Mouse (Mus musculus): ENCODE measurements around the gene Tmem190.

Tmem190 gene

DNA sequence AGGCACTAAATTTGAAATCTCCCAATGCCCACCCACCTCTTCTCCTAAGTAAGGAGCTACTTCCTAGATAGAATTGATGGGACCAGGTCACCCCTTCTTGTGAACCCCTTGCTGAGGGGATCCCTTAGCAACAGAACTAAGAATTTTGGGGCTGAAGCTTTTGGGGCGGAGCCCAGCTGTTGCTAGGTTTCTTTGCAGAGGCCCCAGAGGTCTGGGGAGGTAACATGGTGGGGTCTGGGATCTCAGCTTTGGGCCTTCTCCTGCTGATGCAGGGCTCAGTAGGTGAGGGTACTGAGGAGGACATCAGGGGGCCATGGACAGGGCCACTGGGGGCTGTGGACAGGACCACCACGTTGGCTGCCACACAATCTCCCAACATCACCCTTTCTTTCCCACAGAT lies at the start of gene Tmem190, which contains the start of gene Il11:
Tmem190 (plus strand) TSS at position 179 of the 400 bp plus-strand sequence.
Il11 (minus strand) TSS at position 101 of the 400 bp plus-strand sequence.
- no peak for DNase-seq (ENCODE audit: extremely low read depth, low read depth, low spot score)

DNA sequence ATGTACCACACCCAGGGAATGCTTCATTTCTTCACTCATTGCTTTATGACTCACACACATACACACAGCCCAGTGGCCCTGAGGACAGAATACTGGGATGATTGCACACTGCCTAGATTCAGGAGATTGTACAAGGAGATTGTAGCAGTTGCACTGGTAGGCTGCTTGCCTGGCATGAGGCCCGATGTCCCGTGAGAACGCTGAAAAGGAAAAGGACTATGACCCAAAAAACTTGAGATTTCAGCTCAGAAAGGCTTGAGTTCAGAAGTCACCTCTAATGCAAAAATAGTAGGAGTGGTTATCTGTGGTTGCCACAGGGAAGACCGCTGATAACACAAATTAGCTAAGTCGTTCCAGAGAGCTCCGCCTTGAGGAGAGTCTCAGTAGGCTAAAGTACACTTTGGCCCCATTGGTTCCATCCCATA lies 49.8 kb upstream of the Tmem190 start:
- peak; percentile 65 for DNase-seq (ENCODE audit: extremely low read depth, low read depth, low spot score)

GRCm38 (mm10) chr7:4739041-4739543 lies 43.6 kb upstream of the Tmem190 start:
- DNase-seq (ENCODE audit: extremely low read depth, low read depth, low spot score), result no peak

DNA sequence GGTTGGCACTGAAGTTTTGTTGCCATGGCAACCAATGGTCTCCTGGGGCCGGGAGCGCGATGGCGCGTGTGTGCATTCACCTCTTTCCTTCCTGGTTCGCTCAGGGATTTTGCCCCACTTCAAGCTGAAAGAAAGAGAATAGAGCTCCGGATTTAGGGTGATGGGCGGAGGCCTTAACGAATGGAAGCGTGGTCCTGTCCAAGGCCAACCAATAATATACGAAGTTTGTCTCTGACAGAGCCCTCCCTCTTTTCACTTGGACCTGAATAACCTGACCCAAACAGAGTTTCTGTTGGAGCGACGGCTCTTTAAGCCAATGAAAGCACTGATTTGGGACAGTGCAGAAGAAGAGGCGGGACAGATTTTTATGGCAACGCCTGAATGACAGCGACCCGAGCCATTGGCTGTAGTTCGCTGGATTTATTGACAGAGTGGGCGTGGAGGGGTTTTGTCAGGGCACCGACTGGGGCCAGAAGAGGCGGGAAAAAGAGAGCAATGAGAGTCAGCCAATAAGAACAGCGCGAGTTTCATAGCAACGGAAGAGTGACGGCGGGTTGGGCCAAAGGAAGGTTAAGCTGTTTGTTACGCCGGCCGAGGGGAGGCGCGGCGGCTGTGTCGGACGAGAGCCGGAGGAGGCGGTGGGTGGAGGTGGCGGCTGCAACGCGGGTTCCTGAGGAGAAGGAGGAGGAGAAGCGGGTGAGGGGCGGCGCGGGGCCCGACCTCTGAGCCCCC lies 43.0 kb upstream of the Tmem190 start, which contains the start of gene Kmt5c:
Kmt5c (plus strand) TSS at position 572 of the 732 bp plus-strand sequence.
- peak; percentile 100 for DNase-seq (ENCODE audit: extremely low read depth, low read depth, low spot score)

GRCm38 (mm10) chr7:4740309-4740727 lies 42.4 kb upstream of the Tmem190 start:
- DNase-seq (ENCODE audit: extremely low read depth, low read depth, low spot score), result no peak

- DNase-seq (ENCODE audit: extremely low read depth, low read depth, low spot score), result no peak
These were observed 41.6 kb upstream of the Tmem190 start for GRCm38 (mm10) chr7:4741151-4741550.

DNA sequence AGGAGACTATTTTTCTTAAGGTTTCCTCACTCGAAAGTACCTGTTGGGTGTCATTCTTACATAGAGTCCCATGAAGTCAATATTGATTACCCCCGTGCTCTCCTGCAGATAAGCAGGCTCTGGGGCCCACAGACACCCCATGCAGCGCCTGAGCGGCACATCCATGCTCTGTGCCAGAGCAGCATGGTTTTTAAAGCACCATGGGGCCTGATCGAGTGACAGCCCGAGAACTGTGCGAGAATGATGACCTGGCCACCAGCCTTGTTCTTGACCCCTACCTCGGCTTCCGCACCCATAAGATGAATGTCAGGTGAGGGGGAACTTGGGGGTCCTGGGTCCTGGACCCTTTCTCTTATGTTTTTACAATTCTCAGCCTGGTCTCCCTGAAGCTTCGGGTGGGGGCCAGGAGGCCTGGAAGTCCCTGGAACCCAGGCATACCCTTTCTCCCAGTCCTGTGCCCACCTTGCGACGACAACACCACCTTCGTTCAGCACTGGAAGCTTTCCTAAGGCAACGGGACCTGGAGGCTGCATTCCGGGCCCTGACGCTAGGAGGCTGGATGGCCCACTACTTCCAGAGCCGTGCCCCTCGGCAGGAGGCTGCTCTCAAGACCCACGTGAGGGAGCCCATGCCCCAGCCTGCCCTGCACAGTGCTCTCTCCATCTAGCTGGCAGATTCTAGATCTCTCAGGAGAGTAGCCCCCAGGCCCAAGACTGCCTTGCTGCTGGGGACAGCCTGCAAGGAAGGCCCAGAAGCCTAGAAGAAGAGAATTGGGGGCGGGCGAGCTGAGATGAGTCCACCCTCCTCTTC lies 40.9 kb upstream of the Tmem190 start:
- no peak for DNase-seq (ENCODE audit: extremely low read depth, low read depth, low spot score)

- DNase-seq (ENCODE audit: extremely low read depth, low read depth, low spot score), result no peak
These were observed 40.3 kb upstream of the Tmem190 start for GRCm38 (mm10) chr7:4742482-4742819.

DNA sequence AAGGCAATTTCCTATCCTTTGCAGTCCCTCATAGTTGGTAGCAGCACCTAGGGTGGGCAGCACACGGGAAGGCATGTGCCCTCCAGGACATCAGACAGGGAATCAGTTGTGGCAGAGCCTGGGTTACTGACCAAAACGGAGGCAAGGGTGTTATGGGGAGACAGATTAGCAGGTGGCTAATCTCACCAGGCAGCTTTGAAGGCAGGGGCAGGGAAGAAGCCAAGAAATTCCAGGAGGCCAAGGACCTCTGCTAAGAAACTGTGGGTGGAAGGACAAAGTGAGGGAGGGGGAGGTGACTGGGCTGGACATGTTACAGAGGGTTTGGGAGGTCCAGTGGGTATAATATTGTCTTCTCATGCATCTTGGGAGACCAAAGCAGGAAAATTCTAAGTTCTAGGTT lies 39.4 kb upstream of the Tmem190 start:
- DNase-seq (ENCODE audit: extremely low read depth, low read depth, low spot score), result no peak

DNA sequence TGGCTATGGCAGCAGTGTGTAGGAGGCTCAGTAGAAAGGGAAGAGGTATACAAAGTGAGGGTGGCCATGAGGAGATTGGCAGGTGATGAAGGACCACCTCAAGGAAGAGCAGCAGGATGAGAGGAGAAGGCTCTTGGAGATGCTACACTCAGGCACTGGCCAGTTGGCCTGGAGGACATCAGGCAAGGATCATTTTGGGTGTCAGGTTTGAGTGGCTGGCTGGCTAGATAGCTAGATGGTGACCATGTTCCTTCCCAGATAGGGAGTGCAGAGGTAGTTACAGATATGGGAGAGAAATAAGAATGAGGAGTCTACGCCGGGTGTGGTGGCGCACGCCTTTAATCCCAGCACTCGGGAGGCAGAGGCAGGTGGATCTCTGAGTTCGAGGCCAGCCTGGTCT lies 37.9 kb upstream of the Tmem190 start:
- DNase-seq (ENCODE audit: extremely low read depth, low read depth, low spot score), result no peak

- no peak for DNase-seq (ENCODE audit: extremely low read depth, low read depth, low spot score)
These were observed 36.3 kb upstream of the Tmem190 start for GRCm38 (mm10) chr7:4746326-4746980.

- DNase-seq (ENCODE audit: extremely low read depth, low read depth, low spot score), result no peak
These were observed 35.4 kb upstream of the Tmem190 start for GRCm38 (mm10) chr7:4747156-4747899.

- no peak for DNase-seq (ENCODE audit: extremely low read depth, low read depth, low spot score)
These were observed 34.4 kb upstream of the Tmem190 start for GRCm38 (mm10) chr7:4748321-4748720.

DNA sequence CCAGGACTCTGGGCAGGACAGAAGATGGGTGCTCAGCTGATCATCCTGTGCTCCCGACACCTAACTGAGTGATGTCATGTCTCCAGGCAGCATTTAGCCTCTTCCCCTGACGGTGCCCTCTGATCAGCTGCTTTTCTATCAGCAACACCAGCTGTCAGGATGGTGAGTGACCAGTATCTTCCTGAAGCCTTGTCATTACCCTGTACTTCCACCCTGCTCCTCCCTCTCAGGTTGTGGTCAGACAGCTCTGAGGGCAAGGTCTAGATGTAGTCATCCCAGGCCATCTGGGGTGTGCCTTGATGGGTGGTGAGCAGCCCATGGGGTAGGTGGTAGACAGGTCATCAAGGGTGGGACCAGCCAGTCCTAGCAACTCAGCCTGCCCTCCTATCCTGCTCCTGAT lies 33.6 kb upstream of the Tmem190 start:
- no peak for DNase-seq (ENCODE audit: extremely low read depth, low read depth, low spot score)

- DNase-seq (ENCODE audit: extremely low read depth, low read depth, low spot score), result no peak
These were observed 30.5 kb upstream of the Tmem190 start for GRCm38 (mm10) chr7:4751971-4752820.

DNA sequence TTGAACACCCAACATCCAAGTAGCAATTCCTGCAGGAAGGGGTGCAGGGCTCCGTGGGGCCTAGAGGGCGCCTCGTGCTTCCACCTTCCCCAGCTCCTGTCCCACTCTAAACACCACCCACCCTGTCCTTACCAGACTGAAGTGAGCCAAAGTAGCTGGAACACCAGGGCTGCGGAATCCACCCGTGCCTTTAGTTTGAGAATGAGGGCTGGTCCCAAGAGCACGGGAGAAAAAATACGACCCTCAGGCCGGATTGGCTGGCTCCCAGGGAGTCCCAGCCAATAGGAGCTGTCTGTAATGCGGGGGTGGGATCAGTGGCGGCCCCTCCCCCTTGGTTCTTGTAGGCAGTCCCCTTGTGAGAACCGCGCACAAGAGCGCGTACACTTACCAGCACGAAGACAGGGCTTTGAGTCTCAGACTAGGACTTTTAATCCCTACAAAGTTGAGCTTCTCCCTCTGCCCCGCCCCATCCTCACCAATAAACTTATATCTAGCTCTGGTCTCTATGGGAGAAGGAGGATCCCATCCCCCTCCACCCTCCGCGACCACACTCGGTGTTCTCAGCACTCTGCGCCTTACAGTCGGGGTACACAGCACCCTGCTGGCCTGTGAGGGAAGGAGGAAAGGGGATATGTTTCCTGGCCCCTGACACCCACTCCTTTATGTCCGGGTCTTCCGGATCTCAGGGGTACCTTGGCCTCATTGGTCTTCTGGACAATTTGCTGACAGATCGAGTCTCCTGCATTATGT lies 29.7 kb upstream of the Tmem190 start, which contains the start of gene Cox6b2:
Cox6b2 (minus strand) TSS at position 274 of the 750 bp plus-strand sequence.
- DNase-seq (ENCODE audit: extremely low read depth, low read depth, low spot score), result no peak

DNA sequence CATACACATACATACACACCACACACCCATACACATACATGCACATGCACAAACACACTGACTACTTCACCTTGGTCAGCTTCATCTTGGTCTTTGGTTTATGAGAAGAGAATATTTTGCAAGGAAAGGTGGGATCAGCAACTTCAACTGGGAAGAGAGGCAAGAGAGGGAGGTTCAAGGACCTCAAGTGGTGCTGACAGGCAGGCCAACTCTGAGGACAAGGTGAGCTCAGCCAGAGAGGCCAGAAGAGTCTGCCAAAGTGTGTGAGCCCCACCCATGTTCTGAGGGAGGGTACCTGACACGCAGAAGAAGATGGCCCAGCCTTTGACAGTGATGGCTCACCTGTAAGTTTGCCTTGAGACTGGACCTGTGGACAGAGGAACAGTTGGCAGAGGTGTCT lies 23.1 kb upstream of the Tmem190 start:
- no peak for DNase-seq (ENCODE audit: extremely low read depth, low read depth, low spot score)

DNA sequence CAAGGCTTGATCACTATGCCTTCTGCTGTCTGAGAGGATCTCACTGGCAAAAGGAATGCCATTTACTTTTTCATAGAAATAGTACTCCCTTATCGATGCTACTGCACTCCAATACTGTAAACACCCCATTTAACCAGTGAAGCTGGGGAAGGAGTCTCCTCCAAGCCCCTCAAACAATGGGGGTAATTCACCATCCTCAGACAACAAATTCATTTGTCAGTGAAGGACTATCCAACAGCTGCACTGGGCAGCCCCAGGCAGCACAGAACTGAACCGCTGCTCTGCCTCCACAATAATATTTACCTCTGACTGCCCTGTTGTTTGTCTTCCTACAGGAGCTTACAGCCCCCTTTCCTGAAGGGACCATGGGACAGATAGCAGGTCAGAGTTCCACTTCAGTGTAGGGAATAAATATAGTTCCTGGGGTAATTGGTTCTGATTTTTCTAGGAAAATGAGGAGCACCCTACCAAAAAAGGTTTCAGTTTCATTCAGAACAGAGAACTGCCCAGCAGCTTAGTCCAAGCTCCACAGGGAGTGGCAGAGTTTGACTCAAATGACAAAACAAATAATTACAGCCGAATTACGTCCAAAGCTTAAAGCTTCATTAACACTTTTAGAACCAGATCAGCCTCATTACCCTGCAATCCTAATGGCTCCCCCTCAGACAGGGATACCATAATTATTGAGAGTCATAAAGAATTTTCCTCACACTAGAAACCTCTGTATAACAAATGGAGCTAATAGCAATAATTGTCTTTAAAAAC lies 17.6 kb upstream of the Tmem190 start:
- DNase-seq (ENCODE audit: extremely low read depth, low read depth, low spot score), result no peak

Measured in fat pad, adult 2 months (tissue).